Mouse (Mus musculus) testis, adult 2 months (tissue): ENCODE measurements around the gene Ndufv2.

Source experiments
- CTCF ChIP-seq: fragments of 200-500 bp; IDR thresholded peaks from 2 replicates; pipeline ENCODE4 v1.5.1; 2012; ENCODE audit warnings: low read depth, mild to moderate bottlenecking, inconsistent platforms, low read length, moderate library complexity; ENCODE audit not compliant: control insufficient read depth, insufficient read depth, insufficient replicate concordance
- POLR2A ChIP-seq: fragments of 200-500 bp; IDR thresholded peaks from 2 replicates; pipeline ENCODE4 v1.6.1; 2012; ENCODE audit warnings: low read depth, mild to moderate bottlenecking, inconsistent platforms, low read length, moderate library complexity; ENCODE audit not compliant: control insufficient read depth

DNA sequence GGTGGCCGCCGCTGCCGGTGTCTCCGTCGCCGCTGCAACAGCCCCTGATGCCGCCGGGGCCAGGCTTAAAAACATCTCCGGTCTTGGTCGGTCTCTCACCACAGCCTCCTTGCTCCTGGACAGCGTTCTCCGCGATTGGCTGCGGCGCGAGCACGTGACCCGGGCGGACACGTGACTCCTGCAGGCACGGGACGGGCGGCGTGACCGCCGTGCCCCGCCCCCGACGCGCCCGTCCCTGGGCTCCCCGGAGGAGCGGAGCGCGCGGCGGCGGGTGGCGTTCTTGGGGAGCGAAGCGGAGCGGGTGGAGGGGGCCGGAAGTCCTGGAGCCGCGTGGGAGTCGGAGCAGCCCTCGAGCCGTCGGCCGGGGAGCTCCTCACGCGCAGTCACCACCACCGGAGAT lies 24.4 kb downstream of the Ndufv2 start, which contains the start of gene Ankrd12:
- TF ChIP-seq CTCF (0 out of 2 replicates have a peak, but pooled peaks have one; percentile 3), POLR2A (peak; percentile 55)
